In the genomic region with DNA sequence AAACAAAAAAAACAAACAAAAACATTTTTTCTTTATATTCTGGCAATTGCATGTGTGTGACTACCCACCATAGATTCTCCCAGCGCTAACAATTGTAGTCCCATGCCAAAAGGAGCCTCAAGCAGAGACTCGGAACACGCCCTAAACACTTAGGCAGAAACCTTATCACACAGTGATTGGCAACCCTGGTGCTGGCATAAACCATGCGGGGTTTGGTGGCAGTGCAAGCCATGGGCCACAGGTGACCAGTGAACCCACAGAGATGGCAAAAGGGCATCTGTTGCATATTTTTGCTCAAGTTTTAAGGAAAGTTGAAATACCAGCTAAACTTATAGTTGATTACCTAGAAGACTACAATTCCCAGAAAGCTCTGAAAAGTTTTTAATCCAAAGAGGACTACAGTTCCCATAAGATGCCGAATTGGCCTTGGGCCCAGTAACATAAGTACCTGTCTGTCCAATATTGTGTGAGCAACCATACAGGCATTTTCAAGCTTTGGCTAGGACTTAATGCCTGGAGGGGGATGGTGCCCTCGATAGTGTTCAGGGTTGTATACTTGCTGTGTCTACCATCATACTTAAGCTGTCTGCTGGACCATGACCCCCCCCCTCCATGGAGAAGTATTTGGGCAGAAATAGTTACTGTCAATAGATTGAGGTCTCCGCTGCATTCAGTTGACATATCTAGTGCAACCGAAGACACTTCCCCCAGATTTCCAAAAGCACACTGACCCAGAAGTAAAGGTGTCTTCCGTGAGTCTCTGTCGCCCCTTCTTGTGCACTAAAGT, we compare ENCODE assay signal across 1 mouse cellular context.
TF ChIP-seq lines count a peak whose summit lies in the region.

No protein-coding gene starts in this region.

TF ChIP-seq in MEL, 35 proteins besides CTCF, POLR2A, EP300 and RAD21:
- TF ChIP-seq ETS1 (IDR thresholded peaks at IDR 0.05; ENCODE audit: low read depth, low read length): no peak
- TF ChIP-seq MYC (IDR thresholded peaks at IDR 0.05; ENCODE audit: low read depth, low read length): peak; percentile 40; the same call in 1 of the 2 replicates
- no peak for TF ChIP-seq USF1 (IDR thresholded peaks at IDR 0.05; ENCODE audit: low read depth, low read length)
- TF ChIP-seq MYB (IDR thresholded peaks at IDR 0.05; ENCODE audit: low read depth, low read length): no peak
- TF ChIP-seq ZMIZ1 (IDR thresholded peaks at IDR 0.05; ENCODE audit: low read depth, low read length): peak; percentile 38; the same call in 1 of the 2 replicates
- TF ChIP-seq POLR2AphosphoS2 (IDR thresholded peaks at IDR 0.05; ENCODE audit: low read length): peak; percentile 64
- TF ChIP-seq USF2 (IDR thresholded peaks at IDR 0.05; ENCODE audit: borderline replicate concordance in 1 of 2, insufficient read depth in 1 of 2, low read depth in 1 of 2, low read length in 2 of 2): no peak
- no peak for TF ChIP-seq JUND (IDR thresholded peaks at IDR 0.05; ENCODE audit: low read depth, low read length)
- TF ChIP-seq TCF12 (IDR thresholded peaks at IDR 0.05; ENCODE audit: low read depth, low read length): 0 out of 2 replicates have a peak, but pooled peaks have one; percentile 21
- no peak for TF ChIP-seq ELF1 (IDR thresholded peaks at IDR 0.05; ENCODE audit: low read depth, low read length)
- TF ChIP-seq MAFK (IDR thresholded peaks at IDR 0.05; ENCODE audit: borderline replicate concordance, low read depth, low read length): 0 out of 2 replicates have a peak, but pooled peaks have one; percentile 11
- TF ChIP-seq NRF1 (IDR thresholded peaks at IDR 0.05; ENCODE audit: insufficient read depth, low read depth, low read length, poor library complexity, severe bottlenecking): no peak
- no peak for TF ChIP-seq GABPA (IDR thresholded peaks at IDR 0.05; ENCODE audit: low read depth, low read length)
- TF ChIP-seq BHLHE40 (IDR thresholded peaks at IDR 0.05; ENCODE audit: borderline replicate concordance, low read depth, low read length): peak; percentile 35; the same call in 1 of the 2 replicates
- TF ChIP-seq TAL1 (IDR thresholded peaks at IDR 0.05; ENCODE audit: low read length): no peak
- TF ChIP-seq POLR2AphosphoS5 (IDR thresholded peaks at IDR 0.05; ENCODE audit: borderline replicate concordance, low read depth, low read length): 0 out of 2 replicates have a peak, but pooled peaks have one; percentile 57
- TF ChIP-seq CHD2 (IDR thresholded peaks at IDR 0.05; ENCODE audit: low read length): peak; percentile 30; the same call in 1 of the 2 replicates
- no peak for TF ChIP-seq MEF2A (IDR thresholded peaks at IDR 0.05; ENCODE audit: extremely low read depth, insufficient replicate concordance, low read depth, low read length, poor library complexity, severe bottlenecking)
- TF ChIP-seq MAX (IDR thresholded peaks at IDR 0.05; ENCODE audit: low read length): peak; percentile 69
- TF ChIP-seq KAT2A (conservative IDR thresholded peaks at IDR 0.05; ENCODE audit: low read depth, low read length): peak; percentile 58
- no peak for TF ChIP-seq ZC3H11A (IDR thresholded peaks at IDR 0.05; ENCODE audit: low read depth, low read length)
- 0 out of 2 replicates have a peak, but pooled peaks have one; percentile 10 for TF ChIP-seq SMC3 (IDR thresholded peaks at IDR 0.05; ENCODE audit: low read depth, low read length)
- peak; percentile 78 for TF ChIP-seq HCFC1 (IDR thresholded peaks at IDR 0.05; ENCODE audit: low read depth, low read length)
- TF ChIP-seq GATA1 (IDR thresholded peaks at IDR 0.05; ENCODE audit: low read depth, low read length): peak; percentile 20; the same call in 1 of the 2 replicates
- TF ChIP-seq TBP (IDR thresholded peaks at IDR 0.05; ENCODE audit: low read depth, low read length): peak; percentile 42
- 0 out of 2 replicates have a peak, but pooled peaks have one; percentile 68 for TF ChIP-seq CHD1 (IDR thresholded peaks at IDR 0.05; ENCODE audit: low read depth, low read length)
- TF ChIP-seq NELFE (IDR thresholded peaks at IDR 0.05; ENCODE audit: low read depth, low read length): no peak
- TF ChIP-seq MXI1 (IDR thresholded peaks at IDR 0.05; ENCODE audit: low read depth, low read length): no peak
- TF ChIP-seq UBTF (IDR thresholded peaks at IDR 0.05; ENCODE audit: borderline replicate concordance, insufficient read depth, low read depth, low read length): no peak
- peak; percentile 51; the same call in 1 of the 2 replicates for TF ChIP-seq ZKSCAN1 (IDR thresholded peaks at IDR 0.05; ENCODE audit: low read depth, low read length)
- no peak for TF ChIP-seq ZNF384 (IDR thresholded peaks at IDR 0.05; ENCODE audit: low read depth, low read length)
- TF ChIP-seq RCOR1 (IDR thresholded peaks at IDR 0.05; ENCODE audit: low read depth, low read length): peak; percentile 42; the same call in 1 of the 2 replicates
